Mouse (Mus musculus) retina, embryonic 14.5 days (tissue): ENCODE results near the gene Ryk.

ENCODE experiments used
- DNase-seq: peaks from one replicate; pipeline ENCODE4 v3.0.0-alpha.2; 2015; ENCODE audit warnings: low spot score

The Ryk gene

GRCm38 (mm10) chr9:102834742-102835591 lies at the start of gene Ryk:
Ryk (plus strand) TSS chr9:102834917.
- DNase-seq, result peak; percentile 84

DNA sequence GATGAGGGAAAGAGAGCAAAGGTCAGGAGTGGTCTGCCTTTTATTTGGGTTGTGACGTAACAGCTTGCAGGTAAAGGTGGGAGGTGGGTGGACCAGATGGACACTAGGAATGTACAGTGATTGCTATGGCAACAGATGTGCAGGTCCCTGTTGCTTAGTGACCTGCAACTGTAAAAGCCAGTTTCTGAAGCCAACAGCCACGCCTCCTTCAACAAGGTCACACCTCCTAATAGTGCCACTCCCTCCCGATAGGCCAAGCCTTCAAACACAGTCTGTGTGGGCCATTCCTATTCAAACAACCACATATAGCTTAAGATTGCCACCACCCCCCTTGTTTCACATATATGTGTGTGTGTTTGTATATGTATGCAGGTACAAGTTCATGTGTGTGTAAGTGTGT lies 45.2 kb upstream of the Ryk start:
- no peak for DNase-seq

DNA sequence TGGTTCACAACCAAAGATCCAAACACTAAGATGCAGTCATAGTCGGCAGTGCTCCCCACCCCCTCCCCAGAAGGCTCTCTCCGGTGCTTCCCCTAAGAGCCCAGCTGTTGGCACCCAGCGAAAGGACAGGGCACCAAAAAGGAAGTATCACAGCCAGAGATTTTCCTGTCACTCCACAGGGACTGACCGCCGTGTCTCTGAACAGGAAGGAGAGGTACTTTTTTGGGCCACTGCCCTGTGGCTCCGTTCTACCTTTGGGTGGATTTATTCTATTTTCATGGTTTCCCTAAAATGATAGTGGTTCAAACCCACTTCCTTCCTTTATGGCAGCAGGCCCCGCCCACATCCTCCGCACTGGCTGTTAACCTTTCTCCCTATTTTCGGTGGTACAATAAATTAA lies 42.9 kb upstream of the Ryk start:
- no peak for DNase-seq

- no peak for DNase-seq
These were observed 41.9 kb upstream of the Ryk start for GRCm38 (mm10) chr9:102792836-102793235.

DNA sequence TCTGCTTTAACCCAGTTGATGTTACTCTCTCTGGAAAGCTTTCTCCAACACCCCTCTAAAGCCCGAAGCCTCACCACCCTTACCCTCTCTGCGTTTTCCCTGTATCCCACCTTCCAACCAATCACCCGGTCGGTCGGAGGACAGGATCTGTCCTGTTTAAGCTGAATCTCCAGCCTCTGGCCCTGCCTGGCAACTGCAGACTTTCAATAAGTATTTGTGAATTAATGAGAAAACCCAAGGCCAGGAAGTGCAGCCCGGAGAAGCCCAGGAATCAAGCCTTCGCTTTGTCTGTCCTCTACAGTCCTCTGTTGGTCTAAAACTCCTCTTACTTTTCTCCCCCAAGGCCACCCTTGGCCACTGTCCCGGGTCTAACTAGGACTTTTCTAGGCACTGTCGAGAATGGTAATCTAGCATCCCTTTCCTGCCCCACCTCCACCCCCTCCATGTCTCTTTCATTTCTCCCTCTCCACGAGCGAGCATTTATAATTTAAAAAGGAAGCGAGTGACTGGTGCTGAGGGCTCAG lies 41.4 kb upstream of the Ryk start:
- no peak for DNase-seq

DNA sequence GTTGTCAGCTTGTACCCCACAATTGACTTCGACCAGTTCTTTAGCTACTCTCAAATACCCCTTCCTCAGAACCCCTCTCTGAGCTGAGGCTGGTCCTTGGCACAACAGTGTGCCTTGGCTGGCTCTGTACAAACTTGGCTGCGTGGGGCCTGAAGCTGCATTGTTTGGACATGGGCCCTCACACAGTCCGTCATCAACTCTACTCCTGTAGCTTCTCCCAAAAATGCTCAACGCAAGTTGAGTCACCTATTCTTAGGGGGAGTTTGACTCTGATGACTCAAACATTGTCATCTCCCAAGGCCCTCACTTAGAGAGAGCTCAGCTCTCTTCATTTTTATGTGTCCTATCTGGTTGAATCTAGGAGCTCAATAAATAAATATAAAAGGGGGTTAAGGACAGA lies 36.3 kb upstream of the Ryk start:
- no peak for DNase-seq

- DNase-seq, result no peak
These were observed 28.6 kb upstream of the Ryk start for GRCm38 (mm10) chr9:102806056-102806573.

DNA sequence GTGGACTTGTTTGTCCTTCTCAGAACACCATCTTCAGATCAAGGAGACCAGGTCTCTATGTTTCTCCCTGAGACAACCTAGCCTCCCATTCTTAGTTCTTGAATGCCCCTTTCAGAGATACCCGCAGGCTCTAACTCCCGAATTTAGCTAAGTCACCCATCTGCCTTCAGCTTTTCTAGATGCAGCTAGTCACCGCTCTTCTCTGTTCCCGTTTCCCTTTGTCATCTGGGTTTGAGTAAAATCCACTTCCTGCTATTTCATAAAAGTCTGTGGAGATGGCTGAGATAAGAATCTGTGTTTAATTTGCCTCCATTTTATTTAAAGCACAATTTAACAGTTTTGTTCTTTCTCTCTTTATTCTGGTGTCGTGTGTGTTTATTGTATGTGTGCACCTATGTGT lies 23.5 kb upstream of the Ryk start:
- DNase-seq, result no peak

DNA sequence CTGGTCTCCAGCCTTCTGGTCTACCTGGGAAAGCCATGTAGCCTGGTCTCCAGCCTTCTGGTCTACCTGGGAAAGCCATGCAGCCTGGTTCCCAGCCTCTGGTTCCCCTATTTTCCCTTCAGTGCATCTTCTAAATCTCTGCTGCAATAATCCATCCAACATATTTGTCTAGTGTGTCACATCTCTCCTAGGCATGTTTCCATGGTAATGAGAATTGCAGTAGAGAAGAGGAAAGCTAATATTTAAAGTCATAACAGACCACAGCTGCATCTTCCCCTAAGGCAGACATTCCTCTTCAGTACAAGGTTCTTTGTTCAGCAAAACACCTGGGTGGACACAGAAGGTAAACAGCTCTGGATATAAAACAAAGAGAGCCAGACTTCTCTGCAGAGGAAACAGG lies 16.5 kb upstream of the Ryk start:
- DNase-seq, result no peak

GRCm38 (mm10) chr9:102828604-102829003 lies 6.1 kb upstream of the Ryk start:
- no peak for DNase-seq

GRCm38 (mm10) chr9:102831541-102831940 lies 3.2 kb upstream of the Ryk start:
- DNase-seq, result no peak

- no peak for DNase-seq
These were observed 339 bp upstream of the Ryk start for GRCm38 (mm10) chr9:102834414-102834741.

- DNase-seq, result no peak
These were observed 1.6 kb downstream of the Ryk start for GRCm38 (mm10) chr9:102836279-102836678.

- DNase-seq, result no peak
These were observed 6.4 kb downstream of the Ryk start for GRCm38 (mm10) chr9:102840792-102841778.

DNA sequence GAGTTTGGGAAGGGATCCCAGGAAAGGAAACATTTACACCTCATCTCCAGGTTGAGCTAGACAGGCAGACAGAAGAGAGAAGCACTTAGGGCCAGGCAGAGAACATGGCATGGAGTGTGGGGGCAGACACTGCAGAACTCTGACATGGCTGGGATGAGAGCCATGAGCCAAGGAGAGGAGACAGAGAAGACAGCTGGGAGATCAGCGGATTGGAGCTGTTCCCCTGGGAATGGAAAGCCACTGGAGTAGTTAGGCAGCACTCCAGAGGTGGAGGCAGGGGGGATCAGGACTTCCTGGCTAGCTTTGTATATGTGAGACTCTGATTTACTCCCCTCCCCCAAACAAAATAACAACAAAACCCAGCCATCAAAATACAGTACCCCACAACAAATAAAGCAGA lies 7.1 kb downstream of the Ryk start:
- no peak for DNase-seq

- DNase-seq, result no peak
These were observed 7.8 kb downstream of the Ryk start for GRCm38 (mm10) chr9:102842498-102842897.

- no peak for DNase-seq
These were observed 8.9 kb downstream of the Ryk start for GRCm38 (mm10) chr9:102843577-102843976.

- DNase-seq, result no peak
These were observed 11.1 kb downstream of the Ryk start for GRCm38 (mm10) chr9:102845851-102846250.

- DNase-seq, result no peak
These were observed 11.6 kb downstream of the Ryk start for GRCm38 (mm10) chr9:102846348-102846747.

DNA sequence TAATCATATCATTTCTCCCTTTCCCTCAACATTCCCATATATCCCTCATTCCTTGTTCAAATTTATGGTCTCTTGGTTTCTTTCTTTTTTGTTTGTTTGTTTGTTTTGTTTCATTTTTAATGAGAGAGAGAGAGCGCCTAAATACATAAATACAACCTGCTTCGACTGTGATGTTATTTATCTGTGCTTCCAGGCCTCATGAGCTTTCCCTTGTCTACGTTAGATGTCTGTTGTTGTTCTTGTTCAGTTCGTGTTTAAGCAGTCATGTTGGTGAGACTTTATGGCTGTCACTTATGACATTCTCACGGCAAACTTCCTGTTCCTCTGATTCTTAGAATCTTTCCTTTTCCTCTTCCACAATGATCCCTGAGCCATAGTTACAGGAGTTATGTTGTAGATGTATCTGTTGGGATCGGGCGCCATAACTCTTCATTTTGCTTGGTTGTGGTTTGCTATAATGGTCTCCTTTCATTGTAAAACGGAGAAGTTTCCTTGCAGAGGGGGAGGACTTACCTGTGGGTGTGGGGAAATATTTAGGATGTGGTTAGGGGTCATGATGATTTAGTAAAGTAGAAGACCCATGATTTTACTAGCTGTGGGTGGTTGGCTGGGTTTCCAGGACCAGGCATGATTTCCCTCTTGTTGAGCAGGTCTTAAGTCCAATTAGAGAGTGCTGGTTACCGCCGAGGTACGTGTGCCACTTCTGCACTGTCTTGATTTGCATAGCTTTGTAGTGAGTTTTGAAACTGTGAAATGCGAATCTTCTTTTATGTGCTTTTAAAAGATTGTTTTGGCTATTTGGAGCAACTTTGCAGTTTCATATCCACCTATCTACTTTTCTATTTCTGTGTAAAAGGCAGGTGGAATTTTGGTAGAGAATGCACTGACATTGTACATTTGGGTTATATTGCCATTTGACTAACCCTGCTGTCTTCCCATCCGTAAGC lies 17.6 kb downstream of the Ryk start:
- no peak for DNase-seq

DNA sequence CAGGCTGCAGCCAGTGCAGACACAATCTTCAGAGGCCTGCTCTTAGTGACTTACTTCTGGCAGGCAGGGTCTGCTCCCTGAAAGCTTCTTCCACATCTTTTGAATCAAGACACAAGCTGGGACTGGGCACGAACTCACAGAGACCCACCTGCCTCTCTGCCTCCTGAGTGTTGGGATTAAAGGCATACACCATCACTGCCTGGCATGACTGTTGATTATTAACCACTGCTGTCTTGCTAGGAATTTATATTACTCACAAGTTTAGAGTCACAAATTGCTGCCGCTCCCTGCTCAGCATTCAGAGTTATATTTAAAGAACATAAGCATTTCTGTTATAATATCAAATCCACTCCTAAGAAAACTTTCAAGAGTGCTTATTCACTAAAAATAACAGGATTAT lies 23.1 kb downstream of the Ryk start:
- no peak for DNase-seq
